Mouse (Mus musculus): Measurements from ENCODE around the gene Tmem242. TPM values are rescaled to one million over a fixed set of nuclear protein-coding genes. Genes with fewer than 3 reads are reported as not detected.
A peak's percentile ranks its signal among the peaks of the same experiment; 100 is the strongest.
"Not testable (repeated sequence)": the region's sequence is repeated elsewhere in the genome, so short reads cannot be mapped to it uniquely, and the experiment has no call there.

Gene Tmem242
- 10 to 100 TPM; 67.6 to 71.8 TPM for total RNA-seq (2021)

GRCm38 (mm10) chr17:5440159-5440971 lies at the start of gene Tmem242:
TSS of gene Tmem242 (minus strand) at chr17:5440259.
- peak; percentile 86 for DNase-seq
- intact Hi-C loops (cut with DNase I), result loop anchor here (2.0 to 5.0 kb wide), 2 partner anchors 52 to 312 kb away; partner anchors contain the start of gene Zdhhc14

DNA sequence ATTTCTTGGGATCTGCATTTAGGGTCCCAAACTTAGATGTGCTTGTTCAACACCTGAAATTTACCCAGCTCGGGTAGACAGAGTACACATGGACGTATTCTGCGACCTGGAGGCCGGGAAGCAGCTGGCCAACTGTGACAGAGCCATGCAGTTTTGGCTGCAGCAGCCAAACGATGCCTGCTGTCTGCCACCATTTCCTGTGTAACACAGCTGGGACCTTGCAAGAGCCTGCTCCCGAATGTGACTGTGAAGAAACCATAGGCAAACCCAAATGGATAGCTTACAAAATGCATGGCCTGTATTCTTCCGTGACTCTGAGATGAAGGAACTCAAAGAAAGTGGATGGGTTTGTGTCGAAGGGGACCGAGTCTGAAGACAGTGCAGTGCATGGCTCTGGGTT lies 48.1 kb upstream of the Tmem242 start:
- intact Hi-C loops (cut with DNase I), result no loop called here
- DNase-seq, result peak; percentile 27

GRCm38 (mm10) chr17:5484663-5485062 lies 44.6 kb upstream of the Tmem242 start:
- intact Hi-C loops (cut with DNase I), result no loop called here
- no peak for DNase-seq

DNA sequence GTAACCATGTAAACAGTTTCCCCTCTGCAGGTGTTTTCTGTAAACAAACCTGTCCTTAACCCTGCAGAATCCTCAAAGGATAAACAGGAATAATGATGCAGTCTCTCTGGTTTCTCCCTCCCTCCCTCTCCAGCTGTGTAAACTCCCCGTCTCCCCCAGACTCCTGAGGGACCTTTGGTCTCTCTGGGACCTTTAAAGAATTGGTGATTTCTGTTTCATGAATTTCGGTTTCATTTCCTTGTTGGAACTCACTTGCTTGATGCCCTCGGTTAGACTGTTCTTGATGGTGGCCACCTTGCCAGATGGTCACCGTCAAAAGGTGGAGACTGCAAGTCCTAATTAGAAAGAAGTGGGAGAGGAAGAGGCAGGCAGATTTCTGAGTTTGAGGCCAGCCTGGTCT lies 43.4 kb upstream of the Tmem242 start:
- DNase-seq, result no peak
- intact Hi-C loops (cut with DNase I), result no loop called here

DNA sequence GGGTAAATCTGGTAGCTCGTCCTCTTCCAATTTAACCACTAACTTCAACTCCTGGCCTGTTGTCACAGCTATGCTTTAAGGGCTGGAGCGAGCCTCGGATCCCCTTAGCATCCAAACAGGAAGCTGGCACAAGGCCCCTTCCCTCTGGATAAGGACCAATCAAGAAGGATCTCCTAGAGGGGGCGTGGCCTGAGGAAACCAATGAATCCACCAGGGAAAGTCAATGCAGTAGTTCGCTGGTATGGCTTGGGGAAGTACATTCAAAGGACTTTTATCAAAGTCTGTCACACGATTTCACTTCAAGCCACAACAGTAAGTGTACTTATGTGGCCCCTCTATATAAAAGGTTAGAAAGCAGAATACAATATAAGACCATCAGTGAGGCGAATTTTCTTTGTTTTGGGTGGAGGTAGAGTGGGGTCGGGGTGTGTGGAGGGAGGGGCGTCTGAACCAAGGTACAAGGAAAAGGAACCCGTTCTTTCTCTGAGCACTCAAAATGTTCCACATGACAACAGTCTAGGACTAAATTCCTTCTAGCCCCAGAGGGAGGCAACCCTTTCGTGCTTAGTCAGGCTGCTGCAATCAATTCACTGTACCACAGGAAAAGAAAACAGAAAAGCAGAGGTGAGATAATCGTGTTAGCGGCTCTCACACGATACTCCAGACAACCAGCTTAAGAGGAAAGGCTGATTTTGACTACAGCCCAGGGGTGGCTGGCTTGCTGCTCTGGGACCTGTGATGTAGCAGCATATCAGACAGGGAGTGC lies 36.1 kb upstream of the Tmem242 start:
- intact Hi-C loops (cut with DNase I), result no loop called here
- peak; percentile 21 for DNase-seq

GRCm38 (mm10) chr17:5472268-5472667 lies 32.2 kb upstream of the Tmem242 start:
- intact Hi-C loops (cut with DNase I), result no loop called here
- DNase-seq, result no peak

GRCm38 (mm10) chr17:5467177-5467576 lies 27.1 kb upstream of the Tmem242 start:
- intact Hi-C loops (cut with DNase I), result no loop called here
- DNase-seq, result no peak

GRCm38 (mm10) chr17:5466736-5467135 lies 26.7 kb upstream of the Tmem242 start:
- intact Hi-C loops (cut with DNase I), result no loop called here
- DNase-seq, result no peak

- no peak for DNase-seq
- intact Hi-C loops (cut with DNase I), result no loop called here
Observed at GRCm38 (mm10) chr17:5463912-5464311, 23.9 kb upstream of the Tmem242 start.

GRCm38 (mm10) chr17:5453657-5454056 lies 13.6 kb upstream of the Tmem242 start:
- DNase-seq, result peak; percentile 12
- intact Hi-C loops (cut with DNase I), result no loop called here

DNA sequence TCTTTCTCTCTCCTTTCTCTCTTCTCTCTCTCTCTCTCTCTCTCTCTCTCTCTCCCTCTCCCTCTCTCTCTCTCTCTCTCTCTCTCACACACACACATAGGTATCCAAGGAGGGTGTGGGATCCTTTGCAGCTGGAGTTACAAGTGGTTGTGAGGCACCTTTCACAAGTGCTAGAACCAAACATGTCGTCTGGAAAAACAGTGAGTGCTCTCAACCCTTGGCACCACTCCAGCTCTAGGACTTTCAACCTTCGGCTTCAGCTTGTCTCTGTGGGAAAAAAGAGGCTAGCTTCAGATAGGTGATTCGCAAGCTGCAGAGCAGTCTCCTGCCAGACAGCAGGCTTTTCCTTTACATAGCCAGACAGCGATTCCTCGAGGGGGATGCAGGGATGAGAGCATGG lies 3.7 kb upstream of the Tmem242 start:
- intact Hi-C loops (cut with DNase I), result loop anchor here (5.0 kb wide), 1 partner anchor 49 kb away; the partner anchor contains the start of gene Zdhhc14

GRCm38 (mm10) chr17:5443260-5443659 lies 3.2 kb upstream of the Tmem242 start:
- intact Hi-C loops (cut with DNase I), result loop anchor here (5.0 kb wide), 1 partner anchor 49 kb away; the partner anchor contains the start of gene Zdhhc14

More for the DNA sequence above, 3.7 kb upstream of the Tmem242 start:
- no peak for DNase-seq

DNA sequence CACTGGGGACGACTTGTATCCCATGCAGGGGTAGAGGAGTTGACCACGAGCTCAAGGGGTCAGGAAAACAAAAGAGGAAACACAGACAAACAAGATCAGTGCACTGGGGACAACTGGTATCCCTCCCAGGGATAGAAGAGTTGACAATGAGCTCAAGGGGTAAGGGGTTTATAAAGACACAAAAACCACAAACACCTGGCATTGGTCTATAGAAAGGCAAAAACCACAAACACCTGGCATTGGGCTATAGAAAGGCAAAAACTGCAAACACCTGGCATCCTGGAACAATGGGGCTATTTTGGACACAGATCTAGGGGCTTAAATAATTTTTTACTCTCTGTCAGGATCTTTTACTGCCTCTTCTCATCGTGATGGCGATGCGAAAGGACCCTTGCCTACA lies 2.3 kb upstream of the Tmem242 start:
- not testable (repeated sequence) for DNase-seq
- intact Hi-C loops (cut with DNase I), result loop anchor here (5.0 kb wide), 1 partner anchor 50 kb away; the partner anchor contains the start of gene Zdhhc14

More at GRCm38 (mm10) chr17:5443260-5443659, 3.2 kb upstream of the Tmem242 start:
- DNase-seq, result no peak

- intact Hi-C loops (cut with DNase I), result loop anchor here (2.0 to 10.0 kb wide), 3 partner anchors 53 to 485 kb away; partner anchors contain the start of gene Zdhhc14
- DNase-seq, result no peak
Observed at GRCm38 (mm10) chr17:5439831-5440158, 264 bp downstream of the Tmem242 start.

DNA sequence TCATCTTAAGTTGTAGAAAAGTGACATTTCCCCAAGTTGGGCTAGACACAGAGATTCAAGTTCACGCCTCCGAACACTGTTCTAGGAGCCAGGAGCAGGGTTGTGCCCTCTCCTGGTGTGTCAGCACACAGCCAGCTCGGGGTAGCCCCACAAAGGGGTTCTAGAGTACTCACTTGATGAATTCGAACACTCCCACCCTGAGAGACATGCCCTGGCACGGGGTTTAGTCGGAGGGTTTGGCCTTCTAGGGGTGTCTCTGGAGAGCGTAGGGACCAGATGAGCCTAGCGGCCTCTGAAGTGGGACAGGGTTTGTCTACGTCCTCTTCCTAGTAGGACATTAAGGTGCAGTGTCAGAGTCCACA lies 10.3 kb downstream of the Tmem242 start:
- intact Hi-C loops (cut with DNase I), result loop anchor here (10.0 kb wide), 1 partner anchor 495 kb away; no protein-coding TSS in a partner anchor

DNA sequence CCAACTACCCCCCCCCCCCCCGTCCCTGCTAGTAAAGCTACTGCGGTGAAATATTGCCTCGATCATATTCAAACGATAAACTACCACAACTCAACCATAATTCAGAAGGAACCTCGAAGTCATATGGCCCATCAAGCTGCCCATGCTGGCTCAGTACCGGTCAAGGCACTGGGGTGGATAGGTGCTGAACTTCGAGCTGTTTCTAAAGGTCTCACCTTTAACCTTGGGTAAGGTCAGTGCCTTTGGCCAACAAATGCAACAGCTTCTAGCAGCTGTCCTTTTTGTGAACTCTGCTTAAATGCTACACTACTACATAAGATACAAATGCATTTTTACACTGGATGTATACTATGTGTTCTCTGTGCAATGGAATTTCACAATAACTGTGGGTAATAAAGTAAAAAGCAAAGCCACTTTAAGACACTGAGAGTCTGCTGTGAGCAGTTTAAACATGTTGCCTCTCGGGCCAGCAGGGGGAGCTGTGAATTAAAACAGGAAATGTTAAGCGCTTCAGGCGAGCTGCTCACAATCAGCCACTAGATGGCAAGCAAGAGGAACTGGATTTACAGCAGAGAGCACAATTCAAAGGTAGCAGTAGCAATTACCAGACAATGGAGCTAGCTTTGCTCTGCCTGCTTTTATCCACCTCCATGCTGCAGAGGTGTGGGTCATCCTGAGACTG lies 10.8 kb downstream of the Tmem242 start:
- DNase-seq, result peak; percentile 94
- intact Hi-C loops (cut with DNase I), result no loop called here

More for the DNA sequence above, 10.3 kb downstream of the Tmem242 start:
- DNase-seq, result no peak

DNA sequence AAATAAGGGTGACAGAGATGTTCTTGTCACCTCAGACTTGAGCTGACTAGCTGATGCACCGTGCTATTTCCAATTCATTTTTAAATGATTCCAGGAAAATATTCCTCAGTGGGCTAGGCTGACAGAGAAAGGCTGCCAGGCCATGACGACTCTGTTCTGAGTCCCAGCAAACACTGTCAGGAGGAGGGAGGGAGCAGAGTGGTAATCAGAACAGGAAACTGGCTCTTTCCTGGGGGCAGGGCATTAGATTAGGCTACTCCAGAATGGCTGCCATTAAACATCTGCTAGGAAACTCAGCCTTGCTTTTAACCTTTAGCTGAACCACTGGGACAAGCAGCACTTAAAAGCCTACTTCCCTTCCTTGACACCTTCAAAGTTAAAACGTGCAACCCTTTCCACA lies 14.9 kb downstream of the Tmem242 start:
- intact Hi-C loops (cut with DNase I), result no loop called here
- DNase-seq, result no peak

- intact Hi-C loops (cut with DNase I), result no loop called here
- no peak for DNase-seq
Observed at GRCm38 (mm10) chr17:5424156-5424555, 15.9 kb downstream of the Tmem242 start.

GRCm38 (mm10) chr17:5421835-5422234 lies 18.2 kb downstream of the Tmem242 start:
- DNase-seq, result no peak
- intact Hi-C loops (cut with DNase I), result no loop called here

- intact Hi-C loops (cut with DNase I), result no loop called here
Observed at GRCm38 (mm10) chr17:5419771-5420518, 20.1 kb downstream of the Tmem242 start.

More at GRCm38 (mm10) chr17:5419771-5420518, 20.1 kb downstream of the Tmem242 start:
- DNase-seq, result peak; percentile 26

All from left cerebral cortex, postnatal 4 days (tissue).